In the genomic region with DNA sequence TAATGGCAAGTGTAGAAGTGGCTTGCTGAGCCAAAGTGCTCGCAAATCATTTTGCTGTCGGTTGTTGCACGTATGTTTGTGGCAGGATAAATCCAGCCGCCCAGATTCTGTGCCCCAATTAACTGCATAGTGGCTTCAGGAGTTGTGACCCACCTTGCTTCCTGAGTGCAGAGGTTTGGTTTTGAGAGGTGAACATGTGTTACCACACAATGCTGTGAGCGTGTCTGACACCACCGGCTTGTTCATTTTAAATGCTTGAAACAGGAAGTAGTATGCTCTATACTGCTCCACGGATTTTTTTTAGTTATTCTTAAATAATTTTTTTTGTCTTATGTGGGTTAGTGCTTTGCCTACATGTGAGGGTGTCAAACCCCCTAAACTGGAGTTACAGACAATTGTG, we compare ENCODE assay signal across 16 mouse cellular contexts.
A peak's percentile ranks its signal among the peaks of the same experiment; 100 is the strongest.
DNase-seq lines count a peak whose midpoint lies in the region; ATAC-seq and TF ChIP-seq lines count a peak whose summit lies in the region.
"Had no signal": no experiment of that assay in that cellular context is flagged by ENCODE, and none has a peak within 500 bp of the region (broad histone marks: within the 10 kb centered on the region; RNA-seq: fewer than 3 reads in every experiment).

No protein-coding gene starts in this region.

- no peak for TF ChIP-seq EP300 in stomach, postnatal 0 days (optimal IDR thresholded peaks at IDR 0.05)

- no peak overlapping the region for H3K4me2 ChIP-seq in hindbrain, embryonic 14.5 days (replicated peaks)
- no peak overlapping the region for H3K4me2 ChIP-seq in stomach, postnatal 0 days (replicated peaks; ENCODE audit: low read depth)
- H3K4me2 ChIP-seq: embryonic facial prominence, embryonic 12.5 days; liver, embryonic 11.5 days had no signal

- no peak overlapping the region for H3K4me3 ChIP-seq in hindbrain, embryonic 10.5 days
- H3K4me3 ChIP-seq in hindbrain, embryonic 14.5 days (replicated peaks; ENCODE audit: low read length), result no peak overlapping the region
- H3K4me3 ChIP-seq in thymus, adult 2 months (ENCODE audit: control insufficient read depth, insufficient read depth, low read length), result no peak overlapping the region
- H3K4me3 ChIP-seq in stomach, postnatal 0 days (ENCODE audit: low read depth, low read length), result no peak overlapping the region
- H3K4me3 ChIP-seq: embryonic facial prominence, embryonic 12.5 days had no signal

- peaks cover 64% of the 10 kb centered on the region for H3K4me1 ChIP-seq in hindbrain, embryonic 10.5 days (replicated peaks)
- H3K4me1 ChIP-seq in hindbrain, embryonic 14.5 days (replicated peaks; ENCODE audit: control insufficient read depth, insufficient read depth, low read length), result peaks cover 13% of the 10 kb centered on the region; the same call in 1 of the 2 replicates
- peaks cover 31% of the 10 kb centered on the region for H3K4me1 ChIP-seq in thymus, adult 2 months (replicated peaks; ENCODE audit: control insufficient read depth, insufficient read depth, low read length)
- no peaks in the 10 kb centered on the region; the same call in 1 of the 2 replicates for H3K4me1 ChIP-seq in stomach, postnatal 0 days (replicated peaks; ENCODE audit: control insufficient read depth, insufficient read depth)

- TF ChIP-seq POLR2A in thymus, adult 2 months (IDR thresholded peaks at IDR 0.05; ENCODE audit: control insufficient read depth, extremely low read depth, insufficient read depth, low read length, poor library complexity), result no peak

- H3K27me3 ChIP-seq in hindbrain, embryonic 10.5 days (ENCODE audit: insufficient read depth, poor library complexity, severe bottlenecking), result peaks cover 4% of the 10 kb centered on the region; the same call in 1 of the 2 replicates
- H3K27me3 ChIP-seq in hindbrain, embryonic 14.5 days (ENCODE audit: control insufficient read depth, insufficient read depth, low read length), result no peaks in the 10 kb centered on the region
- H3K27me3 ChIP-seq in thymus, adult 2 months (ENCODE audit: control insufficient read depth, insufficient read depth, low read length), result no peaks in the 10 kb centered on the region
- H3K27me3 ChIP-seq in stomach, postnatal 0 days (ENCODE audit: control insufficient read depth, insufficient read depth, low read length), result no peaks in the 10 kb centered on the region
- H3K27me3 ChIP-seq: embryonic facial prominence, embryonic 12.5 days had no signal

- no peak for TF ChIP-seq CTCF in thymus, adult 2 months (IDR thresholded peaks at IDR 0.05; ENCODE audit: borderline replicate concordance, control insufficient read depth, extremely low read depth, insufficient read depth, low read length, poor library complexity)
- TF ChIP-seq CTCF in stomach, postnatal 0 days (IDR thresholded peaks at IDR 0.05; ENCODE audit: low read depth), result no peak

- H3K9ac ChIP-seq in hindbrain, embryonic 14.5 days, result no peak overlapping the region
- H3K9ac ChIP-seq in stomach, postnatal 0 days (ENCODE audit: low read length), result no peak overlapping the region
- H3K9ac ChIP-seq: embryonic facial prominence, embryonic 12.5 days had no signal

- no peaks in the 10 kb centered on the region for H3K36me3 ChIP-seq in hindbrain, embryonic 10.5 days
- H3K36me3 ChIP-seq in hindbrain, embryonic 14.5 days (replicated peaks; ENCODE audit: control insufficient read depth, insufficient read depth), result no peaks in the 10 kb centered on the region
- no peaks in the 10 kb centered on the region for H3K36me3 ChIP-seq in thymus, adult 2 months (ENCODE audit: control insufficient read depth, insufficient read depth, low read length)
- no peaks in the 10 kb centered on the region for H3K36me3 ChIP-seq in stomach, postnatal 0 days (ENCODE audit: control insufficient read depth, insufficient read depth, low read length)
- H3K36me3 ChIP-seq: embryonic facial prominence, embryonic 12.5 days had no signal

- peak overlapping the region; percentile 77 for H3K27ac ChIP-seq in hindbrain, embryonic 10.5 days
- H3K27ac ChIP-seq in hindbrain, embryonic 14.5 days, result no peak overlapping the region
- H3K27ac ChIP-seq in thymus, adult 2 months (ENCODE audit: control insufficient read depth, insufficient read depth, low read length), result peak overlapping the region; percentile 82
- no peak overlapping the region for H3K27ac ChIP-seq in stomach, postnatal 0 days (replicated peaks)
- H3K27ac ChIP-seq: embryonic facial prominence, embryonic 12.5 days; macrophage had no signal

- H3K9me3 ChIP-seq in hindbrain, embryonic 10.5 days, result no peaks in the 10 kb centered on the region
- no peaks in the 10 kb centered on the region for H3K9me3 ChIP-seq in hindbrain, embryonic 14.5 days (ENCODE audit: control insufficient read depth, low read length)
- H3K9me3 ChIP-seq in stomach, postnatal 0 days (ENCODE audit: control insufficient read depth, low read length), result no peaks in the 10 kb centered on the region
- H3K9me3 ChIP-seq: embryonic facial prominence, embryonic 12.5 days had no signal

- no peak for DNase-seq in hindbrain, embryonic 10.5 days (ENCODE audit: low spot score)
- DNase-seq in hindbrain, embryonic 14.5 days (ENCODE audit: low spot score), result no peak
- peak; percentile 21 for DNase-seq in CD4-positive helper T cell, adult 2 months (ENCODE audit: low read depth, low spot score)
- DNase-seq in forelimb bud, embryonic 11.5 days (ENCODE audit: low read depth, low spot score), result peak; percentile 33
- DNase-seq in thymus, adult 2 months, result peak; percentile 40
- no peak for DNase-seq in frontal cortex, postnatal 10 days (ENCODE audit: low spot score in 2 of 2)
- no peak for DNase-seq in stomach, postnatal 0 days (ENCODE audit: low spot score)
- no peak for DNase-seq in right cerebral cortex, adult 2 months (ENCODE audit: low spot score in 2 of 2)
- DNase-seq: adrenal gland, adult 8-10 months; cerebellum, postnatal 14 days; gastrocnemius, postnatal 36 days; kidney, adult 8-10 months had no signal

- ATAC-seq in hindbrain, embryonic 14.5 days (ENCODE audit: low FRiP score), result no peak
- no peak for ATAC-seq in stomach, postnatal 0 days (ENCODE audit: low FRiP score, low TSS enrichment)
- ATAC-seq: forebrain, embryonic 14.5 days had no signal

- 62% methylated on average over 7 of the region's 7 CpGs for WGBS in hindbrain, embryonic 10.5 days
- WGBS in hindbrain, embryonic 14.5 days, result 53% methylated on average over 7 of the region's 7 CpGs
- 6% methylated on average over 7 of the region's 7 CpGs for WGBS in thymus, adult 2 months
- 44% methylated on average over 7 of the region's 7 CpGs for WGBS in stomach, postnatal 0 days

Comparison
In these comparisons a context has a peak if more than half of its experiments do, and no peak if none do; other contexts are left out.
1. H3K27ac ChIP-seq: peak in hindbrain, embryonic 10.5 days (single experiment) and thymus, adult 2 months (single experiment); none in hindbrain, embryonic 14.5 days (single experiment) and stomach, postnatal 0 days (single experiment).
2. DNase-seq: peak in CD4-positive helper T cell, adult 2 months (single experiment), forelimb bud, embryonic 11.5 days (single experiment) and thymus, adult 2 months (single experiment); none in hindbrain, embryonic 10.5 days (single experiment), hindbrain, embryonic 14.5 days (single experiment), frontal cortex, postnatal 10 days (0 of 2), stomach, postnatal 0 days (single experiment) and right cerebral cortex, adult 2 months (0 of 2).